In genomic region chr4:107858995-107859394, GRCm38 (mm10) we compare ENCODE assay signal across 16 mouse cellular contexts.
"Had no signal": no experiment of that assay in that cellular context is flagged by ENCODE, and none has a peak within 500 bp of the region (broad histone marks: within the 10 kb centered on the region; RNA-seq: fewer than 3 reads in every experiment).

No protein-coding gene starts in this region.

- H3K4me1 ChIP-seq: neural tube, embryonic 13.5 days; neural tube, embryonic 15.5 days; stomach, embryonic 15.5 days had no signal

- H3K9ac ChIP-seq: neural tube, embryonic 13.5 days; neural tube, embryonic 15.5 days; stomach, embryonic 15.5 days had no signal

- H3K4me3 ChIP-seq: neural tube, embryonic 13.5 days; neural tube, embryonic 15.5 days; stomach, embryonic 15.5 days had no signal

- H3K36me3 ChIP-seq: stomach, embryonic 15.5 days had no signal

- H3K9me3 ChIP-seq: neural tube, embryonic 13.5 days; neural tube, embryonic 15.5 days; stomach, embryonic 15.5 days had no signal

- H3K27me3 ChIP-seq: neural tube, embryonic 13.5 days; neural tube, embryonic 15.5 days; stomach, embryonic 15.5 days had no signal

- DNase-seq: retina, postnatal 1 day; right cerebral cortex, adult 18-20 months; right cerebral cortex, postnatal 14 days; right cerebral cortex, postnatal 25 days; right cerebral cortex, postnatal 4 days; spleen, adult 18-20 months; thymus, adult 18-20 months; thymus, adult 2 months; thymus, postnatal 14 days; thymus, postnatal 25 days; thymus, postnatal 36 days; thymus, postnatal 4 days had no signal

- H3K4me2 ChIP-seq: neural tube, embryonic 13.5 days; neural tube, embryonic 15.5 days; stomach, embryonic 15.5 days had no signal

- H3K27ac ChIP-seq: neural tube, embryonic 13.5 days; neural tube, embryonic 15.5 days; stomach, embryonic 15.5 days; stomach, postnatal 0 days had no signal
